Comparison of ENCODE assay signal across 12 mouse cellular contexts in genomic region chr14:60300224-60300991, GRCm38 (mm10). TPM values are rescaled to one million over a fixed set of nuclear protein-coding genes. Genes with fewer than 3 reads are reported as not detected.
A peak's percentile ranks its signal among the peaks of the same experiment; 100 is the strongest.
DNase-seq lines count a peak whose midpoint lies in the region; ATAC-seq and TF ChIP-seq lines count a peak whose summit lies in the region.
"Had no signal": no experiment of that assay in that cellular context is flagged by ENCODE, and none has a peak within 500 bp of the region (broad histone marks: within the 10 kb centered on the region; RNA-seq: fewer than 3 reads in every experiment).

No protein-coding gene starts in this region.

- TF ChIP-seq POLR2A in thymus, adult 2 months (IDR thresholded peaks at IDR 0.05; ENCODE audit: control insufficient read depth, extremely low read depth, insufficient read depth, low read length, poor library complexity) = no peak

- H3K9ac ChIP-seq in forebrain, embryonic 11.5 days (ENCODE audit: low read length) = no peak overlapping the region
- H3K9ac ChIP-seq in midbrain, embryonic 16.5 days (ENCODE audit: low read depth, low read length) = no peak overlapping the region
- H3K9ac ChIP-seq: hindbrain, embryonic 15.5 days had no signal

- 0 out of 2 replicates have a peak, but pooled peaks cover 2% of the 10 kb centered on the region for H3K36me3 ChIP-seq in forebrain, embryonic 11.5 days (ENCODE audit: control insufficient read depth, insufficient read depth, low read length)
- H3K36me3 ChIP-seq in midbrain, embryonic 16.5 days (ENCODE audit: control insufficient read depth, insufficient read depth, low read length) = peaks cover 3% of the 10 kb centered on the region; the same call in 1 of the 2 replicates
- peaks cover 36% of the 10 kb centered on the region for H3K36me3 ChIP-seq in thymus, adult 2 months (ENCODE audit: control insufficient read depth, insufficient read depth, low read length)

- peaks cover 14% of the 10 kb centered on the region; the same call in 1 of the 2 replicates for H3K4me1 ChIP-seq in forebrain, embryonic 11.5 days (replicated peaks; ENCODE audit: control insufficient read depth, insufficient read depth, low read length)
- no peaks in the 10 kb centered on the region; the same call in 1 of the 2 replicates for H3K4me1 ChIP-seq in midbrain, embryonic 16.5 days (ENCODE audit: control insufficient read depth, insufficient read depth, low read length)
- no peaks in the 10 kb centered on the region for H3K4me1 ChIP-seq in thymus, adult 2 months (replicated peaks; ENCODE audit: control insufficient read depth, insufficient read depth, low read length)
- H3K4me1 ChIP-seq: hindbrain, embryonic 15.5 days had no signal

- no peaks in the 10 kb centered on the region for H3K9me3 ChIP-seq in forebrain, embryonic 11.5 days (ENCODE audit: control insufficient read depth, low read length)
- H3K9me3 ChIP-seq in midbrain, embryonic 16.5 days (replicated peaks; ENCODE audit: control insufficient read depth, low read length, poor library complexity, severe bottlenecking) = no peaks in the 10 kb centered on the region
- H3K9me3 ChIP-seq: hindbrain, embryonic 15.5 days had no signal

- peak; percentile 61; the same call in 1 of the 2 replicates for ATAC-seq in forebrain, embryonic 11.5 days (replicated peaks; ENCODE audit: low FRiP score)
- peak; percentile 58; the same call in 1 of the 2 replicates for ATAC-seq in midbrain, embryonic 16.5 days

- H3K4me2 ChIP-seq in forebrain, embryonic 11.5 days (ENCODE audit: low read depth, low read length, severe bottlenecking) = no peak overlapping the region
- no peak overlapping the region for H3K4me2 ChIP-seq in midbrain, embryonic 16.5 days (ENCODE audit: low read length)
- H3K4me2 ChIP-seq: hindbrain, embryonic 15.5 days had no signal

- peak overlapping the region; percentile 25; the same call in 1 of the 2 replicates for H3K27ac ChIP-seq in layer of hippocampus, adult 2 months
- peak overlapping the region; percentile 63 for H3K27ac ChIP-seq in forebrain, embryonic 11.5 days (ENCODE audit: low read depth, low read length)
- no peak overlapping the region for H3K27ac ChIP-seq in midbrain, embryonic 16.5 days (ENCODE audit: low read length)
- H3K27ac ChIP-seq in thymus, adult 2 months (ENCODE audit: control insufficient read depth, insufficient read depth, low read length) = no peak overlapping the region
- H3K27ac ChIP-seq: hindbrain, embryonic 15.5 days had no signal

- no peaks in the 10 kb centered on the region for H3K27me3 ChIP-seq in forebrain, embryonic 11.5 days (ENCODE audit: control insufficient read depth, insufficient read depth, low read length)
- H3K27me3 ChIP-seq in midbrain, embryonic 16.5 days (ENCODE audit: control insufficient read depth, insufficient read depth, low read depth, low read length) = no peaks in the 10 kb centered on the region
- no peaks in the 10 kb centered on the region for H3K27me3 ChIP-seq in thymus, adult 2 months (ENCODE audit: control insufficient read depth, insufficient read depth, low read length)
- H3K27me3 ChIP-seq: hindbrain, embryonic 15.5 days had no signal

- peak; percentile 15 to 31 for DNase-seq in layer of hippocampus, adult 2 months (ENCODE audit: low spot score in 2 of 2)
- no peak for DNase-seq in layer of hippocampus, postnatal 14 days (ENCODE audit: low spot score in 2 of 2)
- peak; percentile 36 for DNase-seq in cerebellum, adult 11-12 months
- DNase-seq in forebrain, embryonic 11.5 days (ENCODE audit: low spot score) = peak; percentile 57
- DNase-seq in thymus, adult 2 months = no peak
- DNase-seq in adipocyte (ENCODE audit: low spot score) = no peak
- DNase-seq: lung, postnatal 36 days had no signal

- TF ChIP-seq CTCF in layer of hippocampus, adult 2 months (conservative IDR thresholded peaks at IDR 0.05) = peak; percentile 73
- TF ChIP-seq CTCF in thymus, adult 2 months (IDR thresholded peaks at IDR 0.05; ENCODE audit: borderline replicate concordance, control insufficient read depth, extremely low read depth, insufficient read depth, low read length, poor library complexity) = no peak

- 53% methylated on average over 14 of the region's 14 CpGs for WGBS in forebrain, embryonic 11.5 days
- WGBS in midbrain, embryonic 16.5 days = 44% methylated on average over 14 of the region's 14 CpGs
- 95% methylated on average over 14 of the region's 14 CpGs for WGBS in thymus, adult 2 months

- no peak overlapping the region for H3K4me3 ChIP-seq in layer of hippocampus, adult 2 months
- H3K4me3 ChIP-seq in forebrain, embryonic 11.5 days (ENCODE audit: low read depth, low read length) = no peak overlapping the region
- H3K4me3 ChIP-seq in midbrain, embryonic 16.5 days (ENCODE audit: low read depth, low read length) = no peak overlapping the region
- no peak overlapping the region for H3K4me3 ChIP-seq in thymus, adult 2 months (ENCODE audit: control insufficient read depth, insufficient read depth, low read length)
- H3K4me3 ChIP-seq: hindbrain, embryonic 15.5 days had no signal

RNA-seq across cellular contexts. Expression of gene Mtmr6, which starts 35.4 kb away (rescaled TPM):
- 100 to 1,000 TPM; 103 to 105 TPM for total RNA-seq in layer of hippocampus, adult 2 months (2021)
- 100 to 1,000 TPM; 102 to 106 TPM for total RNA-seq in layer of hippocampus, postnatal 14 days (2021)
- polyA plus RNA-seq in forebrain, embryonic 11.5 days (2014; fragmentation: Nextera tagmentation; extraction: Ambion mirVana) = 44.3 and 45.0 TPM in 2 replicates
- polyA plus RNA-seq in midbrain, embryonic 16.5 days (2015; fragmentation: Nextera tagmentation; extraction: Ambion mirVana) = 62.9 and 66.9 TPM in 2 replicates
- polyA plus RNA-seq in thymus, adult 2 months (2012; rRNA removed) = 20.8 and 21.3 TPM in 2 replicates

RNA-seq across cellular contexts. Expression of gene Gm49336, which starts 49.1 kb away (rescaled TPM):
- total RNA-seq in layer of hippocampus, adult 2 months (2021) = 10 to 100 TPM; 70.8 to 73.8 TPM
- total RNA-seq in layer of hippocampus, postnatal 14 days (2021) = 10 to 100 TPM; 82.2 to 86.4 TPM
- polyA plus RNA-seq in forebrain, embryonic 11.5 days (2014; fragmentation: Nextera tagmentation; extraction: Ambion mirVana) = 76.2 and 84.0 TPM in 2 replicates
- 58.0 and 58.2 TPM in 2 replicates for polyA plus RNA-seq in midbrain, embryonic 16.5 days (2015; fragmentation: Nextera tagmentation; extraction: Ambion mirVana)
- polyA plus RNA-seq in thymus, adult 2 months (2012; rRNA removed) = 29.8 and 35.1 TPM in 2 replicates

RNA-seq across cellular contexts. Expression of gene Nupl1, which starts 49.2 kb away (rescaled TPM):
- total RNA-seq in layer of hippocampus, adult 2 months (2021) = under 1 TPM in 1 of 2 experiments, not detected in 1; 0.23 TPM
- total RNA-seq in layer of hippocampus, postnatal 14 days (2021) = not detected
- not detected in 2 replicates for polyA plus RNA-seq in forebrain, embryonic 11.5 days (2014; fragmentation: Nextera tagmentation; extraction: Ambion mirVana)
- 0.10 and 0.11 TPM in 2 replicates for polyA plus RNA-seq in midbrain, embryonic 16.5 days (2015; fragmentation: Nextera tagmentation; extraction: Ambion mirVana)
- 0.04 TPM in 1 of 2 replicates, not detected in the other for polyA plus RNA-seq in thymus, adult 2 months (2012; rRNA removed)
- total RNA-seq: adrenal gland, adult 18-20 months; gastrocnemius, adult 8-10 months had no signal
- polyA plus RNA-seq: stomach, embryonic 14.5 days had no signal

Comparison
In these comparisons a context has a peak if more than half of its experiments do, and no peak if none do; other contexts are left out.
1. DNase-seq: peak in layer of hippocampus, adult 2 months (2 of 2), cerebellum, adult 11-12 months (single experiment) and forebrain, embryonic 11.5 days (single experiment); none in layer of hippocampus, postnatal 14 days (0 of 2), thymus, adult 2 months (single experiment) and adipocyte (single experiment).
2. H3K27ac ChIP-seq: peak in layer of hippocampus, adult 2 months (single experiment) and forebrain, embryonic 11.5 days (single experiment); none in midbrain, embryonic 16.5 days (single experiment) and thymus, adult 2 months (single experiment).